Mouse (Mus musculus): ENCODE measurements around the gene Fpgs.

DNA sequence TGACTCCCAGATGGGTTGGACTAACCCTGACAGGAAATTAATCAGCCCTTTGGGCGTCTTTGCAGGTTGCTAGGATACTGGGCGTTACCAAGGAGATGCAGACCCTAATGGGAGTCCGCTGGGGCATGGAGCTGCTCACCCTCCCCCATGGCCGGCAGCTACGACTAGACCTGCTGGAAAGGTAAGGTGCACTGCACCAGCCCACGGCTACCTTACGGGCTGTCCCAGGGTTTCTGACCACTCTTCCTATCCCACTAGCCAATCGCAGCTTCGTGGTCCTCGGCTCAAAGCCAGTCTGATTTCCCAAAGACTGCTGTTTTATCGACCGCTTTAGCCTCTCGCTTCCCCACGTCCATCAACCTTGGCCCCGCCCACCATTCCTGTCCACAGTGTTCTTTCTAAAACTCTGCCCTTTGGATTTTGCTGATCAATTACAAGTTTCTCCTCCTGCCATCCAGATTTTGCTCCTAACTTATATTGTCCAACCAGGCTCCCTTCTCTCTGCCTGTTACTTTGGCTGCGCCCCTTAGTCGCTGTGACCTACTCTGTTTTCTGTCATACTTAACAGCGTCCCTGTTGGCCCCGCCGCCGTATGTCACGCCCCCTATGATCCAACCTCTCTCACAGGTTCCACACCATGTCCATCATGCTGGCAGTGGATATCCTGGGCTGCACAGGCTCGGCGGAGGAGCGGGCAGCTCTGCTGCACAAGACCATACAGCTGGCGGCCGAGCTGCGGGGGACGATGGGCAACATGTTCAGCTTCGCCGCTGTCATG, 47.1 kb upstream of the Fpgs start:
- no peak for TF ChIP-seq CTCF (conservative IDR thresholded peaks at IDR 0.05; ENCODE audit: low read length)
- no peak for TF ChIP-seq NANOG (IDR thresholded peaks at IDR 0.05; ENCODE audit: borderline replicate concordance, low read length)
- no peak for TF ChIP-seq POU5F1 (IDR thresholded peaks at IDR 0.05; ENCODE audit: borderline replicate concordance, low read length)

All from E14TG2a.4 (cell line).